Mouse (Mus musculus) C2C12 (cell line): ENCODE data around the gene 2810408A11Rik.

Experiments used
- CEBPB ChIP-seq: IDR thresholded peaks from one replicate; pipeline ENCODE4 v1.6.1; 2011; ENCODE audit warnings: low read depth, mild to moderate bottlenecking, control low read depth, moderate library complexity
- CTCF ChIP-seq: IDR thresholded peaks from one replicate; pipeline ENCODE4 v1.5.1; 2011; ENCODE audit not compliant: control insufficient read depth, insufficient read depth, insufficient read length
- MAX ChIP-seq: IDR thresholded peaks from one replicate; pipeline ENCODE4 v1.6.1; 2011; ENCODE audit warnings: mild to moderate bottlenecking, control low read depth
- MYOD1 ChIP-seq: IDR thresholded peaks from one replicate; pipeline ENCODE4 v1.6.1; 2011; ENCODE audit warnings: low read depth; ENCODE audit not compliant: control insufficient read depth, insufficient read length
- USF1 ChIP-seq: IDR thresholded peaks from one replicate; pipeline ENCODE4 v1.6.1; 2011; ENCODE audit warnings: low read depth, mild to moderate bottlenecking, control low read depth, moderate library complexity

GRCm38 (mm10) chr11:69934681-69935080 is 33.9 kb upstream of the 2810408A11Rik start:
- no peak for TF ChIP-seq MAX
- TF ChIP-seq CTCF = no peak
- no peak for TF ChIP-seq MYOD1
- no peak for TF ChIP-seq USF1
- no peak for TF ChIP-seq CEBPB
